Mouse (Mus musculus) olfactory bulb, adult 2 months (tissue): ENCODE measurements around the gene Tlcd1.

Source experiments
- CTCF ChIP-seq: fragments of 200-500 bp; IDR thresholded peaks from 2 replicates; pipeline ENCODE4 v1.5.1; 2012; ENCODE audit warnings: low read depth, mild to moderate bottlenecking, low read length, moderate library complexity; ENCODE audit not compliant: insufficient read depth
- POLR2A ChIP-seq: fragments of 200-500 bp; IDR thresholded peaks from 2 replicates; pipeline ENCODE4 v1.6.1; 2012; ENCODE audit warnings: mild to moderate bottlenecking, low read depth, low read length, moderate library complexity; ENCODE audit not compliant: insufficient read depth

- TF ChIP-seq CTCF (no peak), POLR2A (no peak)
Measured at GRCm38 (mm10) chr11:78163681-78164603, 12.6 kb upstream of the Tlcd1 start.
